Mouse (Mus musculus) Patski (cell line): ENCODE measurements around the gene Psors1c2. TPM values are rescaled to one million over a fixed set of nuclear protein-coding genes. Genes with fewer than 3 reads are reported as not detected.
A peak's percentile ranks its signal among the peaks of the same experiment; 100 is the strongest.

Source experiments
- ATAC-seq: fragments of 100-300 bp; one replicate; pipeline ENCODE4 v1.8.0; 2021
- CTCF ChIA-PET: fragments of 350-600 bp; sonication (Branson Sonifier 250); formaldehyde crosslinking; loops from one replicate; lab custom pipeline; 2022; ENCODE audit warnings: inconsistent platforms; lab: Charles Lee
- POLR2A ChIA-PET: fragments of 350-600 bp; sonication (Branson Sonifier 250); formaldehyde crosslinking; loops from one replicate; lab custom pipeline; 2022; ENCODE audit warnings: antibody characterized with exemption, inconsistent platforms; lab: Charles Lee
- DNase-seq: peaks from one replicate; pipeline ENCODE4 v3.0.0-alpha.2; 2011; ENCODE audit warnings: low read depth, low spot score
- H3K27me3 ChIP-seq: fragments of 371-371 bp; one replicate; pipeline ENCODE4 v1.5.1; 2021
- CTCF ChIP-seq: fragments of 100-300 bp; IDR thresholded peaks from one replicate; pipeline ENCODE4 v1.5.1; 2021
- in situ Hi-C: fragments of 300-500 bp; cut with MboI; formaldehyde crosslinking; loops from 3 replicates; pipeline ENCODE4 v1.11.1; 2018; ENCODE audit warnings: low pct_unique_long_range_greater_than_20kb, mixed read lengths
- polyA plus RNA-seq: library from polyadenylated mRNA; unstranded; gene quantifications from one replicate; pipeline ENCODE4 v1.2.3, GENCODE M21; 2021

The Psors1c2 gene
- polyA plus RNA-seq, 1 experiment from 2014 or later, result 0.37 TPM

GRCm38 (mm10) chr17:35571477-35571876 is 38.5 kb downstream of the Psors1c2 start:
- no peaks in the 10 kb centered on the region for H3K27me3 ChIP-seq
- in situ Hi-C loops, result no loop called here
- DNase-seq (no peak), ATAC-seq (no peak)
- TF ChIP-seq CTCF, result no peak
- ChIA-PET CTCF (interaction anchor here (0.6 to 2.8 kb wide), 2 partner anchors 12 to 28 kb away, joined by 3 to 14 read pairs; no protein-coding TSS in a partner anchor), POLR2A (no interaction called here)

- DNase-seq (no peak), ATAC-seq (no peak)
- ChIA-PET CTCF (interaction anchor here (0.6 to 4.1 kb wide), 22 partner anchors 9 to 160 kb away, joined by 3 to 69 read pairs (median 3); partner anchors contain the start of genes Cdsn and Vars2), POLR2A (interaction anchor here (1.0 to 1.1 kb wide), 2 partner anchors 22 to 29 kb away, joined by 3 read pairs; no protein-coding TSS in a partner anchor)
- in situ Hi-C loops, result loop anchor here (5.0 kb wide), 1 partner anchor 36 kb away; no protein-coding TSS in a partner anchor
- H3K27me3 ChIP-seq, result no peaks in the 10 kb centered on the region
- peak; percentile 86 for TF ChIP-seq CTCF
These were observed 45.2 kb downstream of the Psors1c2 start for GRCm38 (mm10) chr17:35578211-35578610.

- TF ChIP-seq CTCF, result peak; percentile 68
- ChIA-PET POLR2A (no interaction called here), CTCF (interaction anchor here (0.6 to 2.9 kb wide), 3 partner anchors 8 to 82 kb away, joined by 3 to 17 read pairs (median 4); no protein-coding TSS in a partner anchor)
- DNase-seq, result no peak
- in situ Hi-C loops, result loop anchor here (5.0 to 10.0 kb wide), 5 partner anchors 49 to 292 kb away; partner anchors contain the start of genes Dhx16, Flot1, Ier3 and Vars2
- ATAC-seq, result no peak
- no peaks in the 10 kb centered on the region for H3K27me3 ChIP-seq
These were observed 49.9 kb downstream of the Psors1c2 start for GRCm38 (mm10) chr17:35582900-35583299.

Other genes starting within 250 kb of the Psors1c2 start
- 1.1 TPM for gene H2-Q1, start 212.8 kb upstream of the Psors1c2 start, polyA plus RNA-seq
- gene H2-Q2, start 191.0 kb upstream of the Psors1c2 start, polyA plus RNA-seq, result not detected
- gene H2-Q4, start 153.6 kb upstream of the Psors1c2 start, polyA plus RNA-seq, result 4.8 TPM
- 0.03 TPM for gene H2-Q6, start 108.4 kb upstream of the Psors1c2 start, polyA plus RNA-seq
- 0.08 TPM for gene H2-Q7, start 94.0 kb upstream of the Psors1c2 start, polyA plus RNA-seq
- 0.35 TPM for gene H2-Q10, start 63.1 kb upstream of the Psors1c2 start, polyA plus RNA-seq
- gene Pou5f1, start 27.2 kb upstream of the Psors1c2 start, polyA plus RNA-seq, result not detected
- 35.9 TPM for gene Tcf19, start 16.4 kb upstream of the Psors1c2 start, polyA plus RNA-seq
- gene Cchcr1, start 16.1 kb upstream of the Psors1c2 start, polyA plus RNA-seq, result 44.8 TPM
- gene Cdsn, start 18.9 kb downstream of the Psors1c2 start, polyA plus RNA-seq, result 8.6 TPM
- gene 2300002M23Rik, start 34.2 kb downstream of the Psors1c2 start, polyA plus RNA-seq, result not detected
- not detected for gene Sfta2, start 68.3 kb downstream of the Psors1c2 start, polyA plus RNA-seq
- not detected for gene Gm9573, start 93.4 kb downstream of the Psors1c2 start, polyA plus RNA-seq
- gene Mucl3, start 110.5 kb downstream of the Psors1c2 start, polyA plus RNA-seq, result not detected
- 34.4 TPM for gene Vars2, start 134.4 kb downstream of the Psors1c2 start, polyA plus RNA-seq
- gene Gtf2h4, start 140.5 kb downstream of the Psors1c2 start, polyA plus RNA-seq, result 30.5 TPM
- 230 TPM for gene Ddr1, start 171.4 kb downstream of the Psors1c2 start, polyA plus RNA-seq